Mouse (Mus musculus) adrenal gland, adult 18-20 months (tissue): ENCODE results near the gene Rab22a. TPM values are rescaled to one million over a fixed set of nuclear protein-coding genes. Genes with fewer than 3 reads are reported as not detected.
"Not testable (repeated sequence)": the region's sequence is repeated elsewhere in the genome, so short reads cannot be mapped to it uniquely, and the experiment has no call there.

Experiments used
- DNase-seq, 2 experiments: peaks; one replicate each; pipeline ENCODE4 v3.0.0; 2021 to 2022; ENCODE audit warnings: low spot score in 2 of 2
- long read RNA-seq, 2 experiments: library from polyadenylated mRNA; stranded (forward); transcript quantifications; one replicate each; pipeline ENCODE4 v2.0.0; 2021
- total RNA-seq, 2 experiments: library from RNA; stranded (reverse); gene quantifications; 1 replicate in 1 of 2; 2 replicates in 1 of 2; pipeline ENCODE4 v1.2.3; 2021

The Rab22a gene
- total RNA-seq: 10 to 100 TPM; 28.0 to 38.0 TPM
- long read RNA-seq, experiment 1, full-length matches to known transcripts: 50 of 54 reads
- long read RNA-seq, experiment 1, partial matches to known transcripts: 0 of 54 reads
- long read RNA-seq, experiment 1, other reads (novel, unspliced or antisense): 4 of 54 reads
- long read RNA-seq, experiment 2, full-length matches to known transcripts: 119 of 134 reads
- long read RNA-seq, experiment 2, partial matches to known transcripts: 1 of 134 reads
- long read RNA-seq, experiment 2, other reads (novel, unspliced or antisense): 14 of 134 reads

GRCm38 (mm10) chr2:173659057-173659925, at the start of gene Rab22a:
Rab22a (plus strand) TSS chr2:173659760.
- DNase-seq: peak; percentile 96 to 98

GRCm38 (mm10) chr2:173615378-173616081, 44.0 kb upstream of the Rab22a start:
- DNase-seq: no peak

- DNase-seq: no peak
Measured at GRCm38 (mm10) chr2:173616156-173616555, 43.4 kb upstream of the Rab22a start.

- DNase-seq: no peak
Measured at GRCm38 (mm10) chr2:173619132-173619531, 40.4 kb upstream of the Rab22a start.

- no peak for DNase-seq
Measured at GRCm38 (mm10) chr2:173620645-173621044, 38.9 kb upstream of the Rab22a start.

DNA sequence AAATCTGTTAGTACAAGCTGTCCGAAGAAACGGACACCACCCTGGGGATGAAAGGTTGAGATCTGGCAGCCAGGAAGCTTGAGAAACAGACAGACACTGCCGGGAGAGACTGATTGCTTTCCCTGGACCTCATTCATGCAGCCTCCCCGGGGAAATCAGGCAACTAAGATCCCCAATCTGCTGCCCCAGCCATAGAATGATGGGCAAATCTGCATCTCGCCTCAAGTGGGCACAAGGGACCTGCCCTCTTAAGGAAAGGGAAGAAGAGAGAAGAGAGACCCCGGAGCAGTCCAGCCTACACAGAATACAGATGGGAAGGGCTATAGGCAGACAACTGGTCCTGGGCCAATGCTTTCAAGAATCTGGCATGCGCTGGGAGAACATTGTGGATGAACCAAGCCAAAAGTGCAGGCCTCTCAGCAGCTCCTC, 37.4 kb upstream of the Rab22a start:
- DNase-seq: no peak

GRCm38 (mm10) chr2:173624667-173625066, 34.9 kb upstream of the Rab22a start:
- no peak for DNase-seq

DNA sequence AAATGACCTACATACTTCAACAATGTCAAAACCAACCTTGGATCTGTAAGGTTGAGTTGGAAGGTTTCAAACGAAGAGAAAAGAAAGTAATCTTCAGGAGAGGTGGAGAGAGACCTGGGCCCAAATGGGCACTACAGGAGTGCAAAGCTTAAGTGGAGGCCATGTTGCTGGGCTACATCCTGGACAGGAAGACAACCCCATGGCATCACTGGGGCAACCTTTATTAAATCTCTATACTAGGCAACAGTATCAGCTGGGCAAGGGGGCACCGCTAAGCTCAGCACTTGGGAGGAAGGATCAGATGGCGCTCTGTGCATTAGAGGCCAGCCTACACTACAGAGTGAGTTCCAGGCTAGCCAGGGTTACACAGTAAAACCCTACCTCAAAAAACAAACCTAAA, 33.8 kb upstream of the Rab22a start:
- no peak for DNase-seq

- DNase-seq: not testable (repeated sequence)
Measured at GRCm38 (mm10) chr2:173634106-173634505, 25.5 kb upstream of the Rab22a start.

- DNase-seq: no peak
Measured at GRCm38 (mm10) chr2:173641370-173641769, 18.2 kb upstream of the Rab22a start.

DNA sequence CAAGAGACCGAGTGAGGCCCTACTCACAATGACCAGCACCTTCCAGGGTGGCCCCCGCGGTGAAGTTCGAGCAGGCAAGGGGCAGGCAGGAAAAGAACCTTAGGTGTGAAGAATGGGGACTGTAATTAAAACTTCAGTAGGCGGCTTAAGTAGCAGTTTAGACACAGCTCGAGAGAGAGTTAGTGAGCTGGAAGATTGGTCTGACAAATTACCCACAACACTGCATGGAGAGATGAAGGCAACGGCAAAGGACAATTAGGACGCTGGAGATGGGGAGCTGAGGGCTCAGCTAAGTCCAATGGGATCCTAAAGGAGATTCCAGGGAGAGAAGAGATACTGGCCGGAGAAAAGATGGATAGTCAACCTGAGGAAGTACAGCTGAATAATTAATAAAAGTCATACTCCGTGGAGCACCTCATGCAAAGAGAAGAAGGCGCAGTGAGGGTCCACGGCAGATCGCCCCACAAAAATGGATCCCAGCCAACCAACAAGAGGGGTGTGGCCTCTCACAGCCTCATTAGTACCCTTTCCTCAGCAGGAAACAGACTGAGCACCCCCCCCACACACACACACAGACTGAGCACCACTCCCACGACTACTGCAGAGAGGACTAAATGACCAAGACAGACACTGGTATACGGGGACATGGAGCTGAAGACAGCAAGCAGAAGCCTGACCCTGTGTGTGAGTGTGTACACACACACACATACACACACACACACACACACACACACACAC, 17.1 kb upstream of the Rab22a start:
- DNase-seq: no peak

GRCm38 (mm10) chr2:173647197-173647911, 12.2 kb upstream of the Rab22a start:
- no peak for DNase-seq

GRCm38 (mm10) chr2:173649762-173650161, 9.8 kb upstream of the Rab22a start:
- DNase-seq: no peak

DNA sequence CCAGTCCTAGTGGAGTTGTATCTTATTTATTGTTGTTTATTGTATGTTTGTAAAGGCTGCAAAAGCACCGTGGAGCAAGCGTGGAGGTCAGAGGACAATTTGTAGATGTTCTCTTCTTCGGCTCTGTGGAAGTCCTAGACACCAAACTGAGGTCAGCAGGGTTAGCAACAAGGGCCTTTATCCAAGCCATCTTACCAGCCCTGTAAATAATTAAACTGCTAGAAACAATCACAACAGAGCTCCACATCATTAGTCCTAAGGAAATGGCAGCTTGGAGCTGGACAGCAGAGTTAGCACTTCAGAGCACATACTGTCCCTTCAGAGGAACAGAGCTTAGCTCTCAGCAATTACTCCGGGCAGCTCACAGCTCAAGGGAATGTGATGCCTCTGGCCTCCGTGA, 6.0 kb upstream of the Rab22a start:
- DNase-seq: no peak

GRCm38 (mm10) chr2:173657736-173658135, 1.8 kb upstream of the Rab22a start:
- no peak for DNase-seq

DNA sequence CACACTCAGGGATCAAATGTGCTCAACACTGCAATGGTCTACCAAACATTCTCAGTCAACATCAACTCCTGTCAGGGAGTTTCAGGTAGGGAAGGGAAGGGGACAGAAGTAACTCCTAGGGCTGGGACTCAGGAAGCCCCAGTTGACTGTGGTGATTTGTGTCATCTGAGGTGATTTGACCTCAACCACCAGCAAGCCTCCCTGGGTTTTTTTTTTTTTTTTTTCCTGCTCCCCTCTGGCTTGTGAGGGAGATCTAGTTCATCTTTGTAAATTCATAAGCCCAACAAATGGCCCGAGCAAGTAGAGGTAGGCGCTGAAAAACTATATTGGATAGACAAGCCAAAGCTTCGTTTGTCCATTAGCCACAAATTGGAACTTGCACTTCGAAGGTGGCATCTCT, 1.0 kb upstream of the Rab22a start:
- no peak for DNase-seq

DNA sequence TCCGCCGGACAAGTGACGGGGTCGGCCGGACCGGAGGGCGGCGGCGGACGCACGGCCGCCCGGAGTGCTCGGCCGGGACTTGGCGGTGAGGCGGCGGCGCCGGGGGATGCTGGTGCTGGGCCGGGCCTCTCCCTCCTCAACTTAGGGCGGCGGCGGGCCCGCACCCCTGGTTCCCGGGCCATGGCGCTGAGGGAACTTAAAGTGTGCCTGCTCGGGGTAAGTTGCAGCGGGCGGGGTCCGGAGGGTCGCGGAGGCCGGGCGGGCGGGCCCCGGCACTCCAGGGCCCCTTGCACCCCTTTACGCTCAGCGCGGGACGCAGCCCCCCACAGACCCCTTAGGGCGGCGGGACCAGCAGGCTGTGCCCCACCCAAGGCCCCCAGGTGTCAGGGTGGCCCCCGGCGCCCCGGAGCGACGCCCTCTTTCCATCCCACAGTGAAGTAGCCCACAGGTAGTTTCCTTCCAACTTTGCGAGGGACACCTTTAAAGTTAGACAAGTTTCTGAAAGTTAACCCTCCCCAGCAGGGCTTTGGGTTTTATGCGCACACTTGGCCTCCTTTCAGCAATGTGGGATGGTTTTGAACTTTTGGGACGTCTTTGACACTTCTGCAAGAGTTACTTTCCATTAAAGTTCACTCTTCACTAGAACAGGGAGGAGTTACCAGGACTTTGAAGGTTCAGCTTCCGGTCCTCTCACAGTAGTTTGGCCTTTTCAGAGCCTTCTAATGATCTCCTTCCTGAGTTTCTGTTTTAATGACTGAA, 545 bp downstream of the Rab22a start:
- no peak for DNase-seq

GRCm38 (mm10) chr2:173662255-173662950, 2.8 kb downstream of the Rab22a start:
- DNase-seq: no peak

GRCm38 (mm10) chr2:173664736-173665135, 5.2 kb downstream of the Rab22a start:
- DNase-seq: no peak
